Mouse (Mus musculus): Measurements from ENCODE around the gene Klhl24. TPM values are rescaled to one million over a fixed set of nuclear protein-coding genes. Genes with fewer than 3 reads are reported as not detected.
A peak's percentile ranks its signal among the peaks of the same experiment; 100 is the strongest.
"Not testable (repeated sequence)": the region's sequence is repeated elsewhere in the genome, so short reads cannot be mapped to it uniquely, and the experiment has no call there.

Klhl24 gene
- total RNA-seq (2021), result 10 to 100 TPM; 81.5 to 82.6 TPM

DNA sequence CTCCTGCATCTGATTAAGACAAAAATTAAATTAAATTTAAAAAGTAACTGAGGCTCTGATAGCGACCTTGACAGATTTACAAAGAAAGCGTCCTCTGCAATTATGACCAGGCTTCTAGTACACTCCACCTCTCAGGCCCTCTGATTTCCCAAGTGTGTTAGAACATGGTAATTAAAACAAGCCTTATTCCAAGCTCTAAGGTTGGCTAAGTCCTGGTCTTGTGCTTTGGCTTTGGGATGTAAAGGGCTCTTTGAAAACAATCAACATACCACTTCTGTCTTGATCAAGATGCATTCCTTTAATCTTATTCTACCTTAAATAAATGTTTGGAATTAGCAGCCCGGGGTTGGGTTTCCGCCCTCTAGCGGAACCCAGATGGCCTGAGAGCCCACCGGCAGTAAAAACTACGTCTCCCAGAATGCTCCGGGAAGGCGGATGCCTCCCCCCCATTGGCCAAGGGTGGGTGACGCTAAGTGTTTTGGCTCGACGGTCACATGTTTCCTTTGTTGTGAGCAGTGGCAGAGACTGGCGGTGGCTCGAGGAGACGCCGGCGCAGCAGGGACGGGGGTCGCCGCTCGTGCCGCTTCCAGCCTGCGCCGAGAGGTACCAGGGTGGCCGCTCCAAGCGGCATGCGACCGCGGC lies at the start of gene Klhl24:
Gene Klhl24, plus strand, starts transcription at position 474 of the 642 bp plus-strand sequence.
- DNase-seq (ENCODE audit: extremely low spot score in 1 of 2, low spot score in 1 of 2), result peak; percentile 75

DNA sequence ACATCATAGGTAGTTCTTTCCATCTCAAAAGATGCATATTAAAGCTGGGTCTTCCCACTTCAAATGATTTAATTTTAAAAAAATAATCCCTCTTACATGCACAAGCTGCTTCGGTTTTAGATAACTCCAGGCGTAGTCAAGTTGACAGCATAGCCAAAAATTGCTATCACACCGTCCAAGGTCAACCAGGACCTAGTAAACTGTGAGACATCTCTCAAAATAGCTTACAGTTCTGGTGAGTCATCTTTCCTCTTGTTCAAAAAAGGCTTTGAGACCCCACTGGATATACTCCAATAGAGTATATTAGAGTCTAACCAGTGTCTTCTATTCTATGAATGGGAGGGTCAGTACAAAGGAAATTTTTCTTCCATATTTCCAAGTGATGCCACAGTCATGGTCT lies 44.7 kb upstream of the Klhl24 start:
- no peak for DNase-seq (ENCODE audit: extremely low spot score in 1 of 2, low spot score in 1 of 2)

DNA sequence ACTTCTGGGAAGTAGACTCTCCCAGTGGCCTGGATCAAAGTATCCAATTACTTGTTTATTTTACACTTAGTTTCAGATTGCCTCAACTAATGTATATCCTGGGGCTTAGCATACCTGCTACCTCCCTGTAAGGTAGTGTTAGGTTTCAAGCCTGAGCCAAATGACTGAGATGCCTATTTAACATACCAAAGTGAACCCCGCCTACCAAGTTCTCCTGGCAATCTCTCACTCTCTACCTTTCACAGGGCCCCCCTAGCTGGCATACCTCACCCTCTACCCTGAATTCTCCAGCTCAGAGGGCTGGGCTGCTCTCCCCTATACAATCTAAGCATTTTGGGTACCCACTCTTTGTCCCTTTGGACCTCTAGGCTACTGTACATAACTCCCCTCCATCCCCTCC lies 24.6 kb upstream of the Klhl24 start:
- DNase-seq (ENCODE audit: extremely low spot score in 1 of 2, low spot score in 1 of 2), result no peak

DNA sequence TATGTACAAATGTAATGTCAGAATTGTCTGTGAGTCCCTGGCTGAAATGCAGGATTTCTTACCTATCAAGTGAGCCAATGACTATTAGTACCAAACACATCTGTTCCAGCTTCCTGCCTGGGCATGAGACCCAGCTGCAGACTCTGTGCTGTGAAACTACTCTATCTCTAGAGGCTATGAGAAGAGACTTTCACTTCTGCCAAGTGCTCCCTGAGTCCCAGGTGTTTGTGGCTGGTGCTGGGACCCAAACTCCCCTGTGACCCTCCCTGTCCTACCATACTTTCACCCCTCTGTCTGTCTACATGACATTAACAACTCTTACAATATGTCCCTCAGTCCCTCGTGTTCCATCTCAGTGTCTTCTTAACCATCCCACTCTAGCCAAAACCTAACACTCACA lies 20.7 kb upstream of the Klhl24 start:
- no peak for DNase-seq (ENCODE audit: extremely low spot score in 1 of 2, low spot score in 1 of 2)

DNA sequence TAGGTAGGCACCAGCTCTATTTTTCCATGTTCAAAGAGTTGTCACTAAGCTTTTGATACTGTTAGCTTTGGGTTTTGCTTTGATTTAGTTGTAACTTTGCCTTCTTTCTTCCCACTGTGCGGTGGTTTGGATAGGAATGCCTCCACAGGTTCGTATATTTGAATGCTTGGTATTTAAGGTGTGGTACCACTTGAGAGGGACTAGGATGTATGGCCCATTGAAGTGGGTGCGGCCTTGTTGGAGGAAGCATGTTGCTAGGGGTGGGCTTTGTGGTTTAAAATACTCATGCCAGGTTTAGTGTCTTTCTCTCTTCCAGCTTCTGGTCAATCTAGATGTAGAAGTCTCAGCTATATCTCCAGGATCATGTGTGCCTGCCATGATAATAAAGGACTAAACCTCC lies 17.1 kb upstream of the Klhl24 start:
- DNase-seq (ENCODE audit: extremely low spot score in 1 of 2, low spot score in 1 of 2), result no peak

DNA sequence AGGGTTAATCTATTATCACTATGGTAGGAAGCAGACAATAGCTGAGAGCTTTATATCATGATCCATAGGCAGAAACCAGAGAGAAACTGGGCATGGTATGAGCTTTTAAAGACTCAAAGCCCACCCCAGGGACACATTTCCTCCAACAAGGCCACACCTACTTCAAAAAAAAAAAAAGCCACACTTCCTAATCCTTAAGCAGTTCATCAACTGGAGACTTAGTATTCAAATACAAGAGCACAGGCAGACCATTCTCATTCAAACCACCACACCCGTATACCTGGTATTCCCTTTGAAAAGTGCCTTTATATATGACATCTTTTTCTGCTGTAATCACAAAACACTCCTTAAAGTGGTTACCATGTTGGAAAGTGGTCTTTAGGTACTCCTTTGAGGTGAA lies 12.7 kb upstream of the Klhl24 start:
- DNase-seq (ENCODE audit: extremely low spot score in 1 of 2, low spot score in 1 of 2), result no peak

DNA sequence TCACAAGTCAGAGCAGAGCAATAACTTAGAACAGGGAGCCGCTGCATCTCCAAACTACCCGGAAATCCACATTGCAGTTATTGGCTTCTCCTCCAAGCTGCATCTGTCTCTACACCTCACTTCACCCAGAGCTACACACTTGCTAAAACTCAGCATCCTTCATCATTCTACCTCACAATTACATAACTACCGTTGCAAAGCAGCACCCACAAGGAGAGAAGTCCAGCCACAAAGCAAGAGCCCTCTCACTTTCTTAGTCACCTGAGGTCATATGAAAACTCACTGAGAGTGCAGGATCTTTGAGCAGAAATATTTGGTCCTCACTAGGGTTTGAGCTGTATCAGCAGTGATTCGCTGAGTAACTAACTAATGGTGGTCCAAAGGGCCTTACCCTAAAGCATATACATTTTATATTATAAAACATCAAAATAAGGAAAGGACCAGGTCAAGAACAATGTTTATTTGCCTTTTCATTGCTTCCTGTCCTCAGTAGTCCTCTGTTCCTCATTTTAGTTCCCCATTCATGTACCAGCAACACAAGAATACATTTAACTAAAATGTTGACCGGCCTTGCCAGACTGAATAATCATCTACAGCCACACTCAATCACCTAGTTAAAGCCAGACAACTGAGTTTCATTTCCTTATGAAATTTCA lies 12.0 kb upstream of the Klhl24 start:
- no peak for DNase-seq (ENCODE audit: extremely low spot score in 1 of 2, low spot score in 1 of 2)

DNA sequence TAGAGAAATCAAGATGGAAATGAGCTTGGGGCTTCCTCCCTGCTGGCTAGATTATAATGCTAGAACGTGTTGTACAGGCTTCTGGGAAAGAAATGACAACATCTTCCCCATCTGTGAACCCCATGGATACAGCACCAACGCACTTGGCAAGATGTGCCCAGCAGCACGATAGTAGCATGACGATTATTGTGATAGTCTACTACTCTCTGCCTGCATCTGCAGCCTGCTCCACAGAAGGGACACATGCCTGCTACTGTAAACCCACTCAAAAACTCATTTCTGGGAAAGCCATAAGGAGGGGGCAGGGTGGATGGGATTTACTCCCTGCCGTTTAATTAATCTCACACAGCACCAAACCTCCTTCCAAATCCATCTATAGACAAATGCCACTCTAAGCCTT lies 10.4 kb upstream of the Klhl24 start:
- peak in 1 of 2 experiments; percentile 16 for DNase-seq (ENCODE audit: extremely low spot score in 1 of 2, low spot score in 1 of 2)

DNA sequence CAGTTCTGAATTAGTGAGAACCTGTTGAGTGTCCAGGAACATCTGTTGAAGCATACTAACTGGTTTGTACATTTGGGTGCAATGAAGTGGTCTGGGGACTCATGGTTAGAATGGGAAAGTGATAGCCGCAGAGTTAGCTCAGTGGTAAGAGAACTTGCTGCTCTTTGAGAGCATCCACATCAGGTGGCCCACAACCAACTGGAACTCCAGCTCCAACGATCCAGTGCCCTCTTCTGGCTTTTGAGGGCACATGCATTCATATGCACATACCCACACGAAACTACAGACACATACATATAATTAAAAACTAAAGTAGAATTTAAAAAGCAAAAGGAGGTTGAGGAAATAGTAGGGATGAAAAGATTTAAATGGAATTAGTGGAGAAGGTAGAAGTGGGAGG lies 7.7 kb upstream of the Klhl24 start:
- DNase-seq (ENCODE audit: extremely low spot score in 1 of 2, low spot score in 1 of 2), result no peak

DNA sequence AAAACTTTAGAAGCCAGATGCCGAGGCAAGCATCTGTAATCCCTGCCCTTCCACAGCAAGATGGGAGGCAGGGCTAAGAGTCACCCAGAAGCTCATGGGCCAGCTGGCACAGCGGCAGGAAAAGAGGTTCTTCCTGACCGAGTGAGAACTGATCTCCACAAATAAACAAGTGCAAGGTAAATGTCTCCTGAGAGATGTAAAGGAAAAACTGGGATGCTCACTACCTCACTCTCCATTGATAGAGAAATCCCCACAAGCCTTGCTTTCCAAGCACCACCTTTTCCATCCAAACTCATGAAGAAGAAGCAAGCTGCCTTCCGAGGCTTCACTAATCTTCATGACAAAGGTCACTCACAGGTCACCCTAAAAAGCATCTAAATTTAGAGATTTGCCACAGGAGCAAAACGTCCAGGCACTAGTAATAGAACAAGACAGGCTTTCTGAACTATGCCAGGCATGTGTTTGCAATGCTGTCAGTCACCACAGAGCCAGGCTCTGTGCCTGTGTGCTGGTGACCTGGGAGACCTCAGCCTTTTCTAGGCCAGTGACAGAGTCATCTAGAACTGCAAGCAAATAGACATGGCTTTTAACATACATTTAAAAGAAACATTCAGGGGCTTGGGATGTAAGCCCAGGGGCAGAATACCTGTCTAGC lies 6.3 kb upstream of the Klhl24 start:
- no peak for DNase-seq (ENCODE audit: extremely low spot score in 1 of 2, low spot score in 1 of 2)

DNA sequence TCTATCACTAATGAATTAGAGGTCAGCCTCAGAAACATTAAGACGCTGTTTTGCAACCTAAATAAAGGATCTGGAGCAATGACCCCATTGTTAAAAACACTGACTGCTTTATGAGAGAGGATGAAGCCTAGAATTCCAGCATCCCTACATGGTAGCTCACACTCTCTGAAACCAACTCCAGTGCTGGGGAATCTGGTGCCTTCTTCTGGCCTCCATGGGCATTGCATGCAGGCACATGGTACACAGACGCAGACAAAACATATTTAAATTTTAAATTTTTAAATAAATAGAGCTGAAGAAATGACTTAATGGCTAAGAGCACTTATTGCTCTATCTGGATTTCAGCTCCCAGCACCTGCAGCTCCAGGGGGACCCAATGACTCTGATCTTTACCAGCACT lies 1.4 kb upstream of the Klhl24 start:
- no peak for DNase-seq (ENCODE audit: extremely low spot score in 1 of 2, low spot score in 1 of 2)

DNA sequence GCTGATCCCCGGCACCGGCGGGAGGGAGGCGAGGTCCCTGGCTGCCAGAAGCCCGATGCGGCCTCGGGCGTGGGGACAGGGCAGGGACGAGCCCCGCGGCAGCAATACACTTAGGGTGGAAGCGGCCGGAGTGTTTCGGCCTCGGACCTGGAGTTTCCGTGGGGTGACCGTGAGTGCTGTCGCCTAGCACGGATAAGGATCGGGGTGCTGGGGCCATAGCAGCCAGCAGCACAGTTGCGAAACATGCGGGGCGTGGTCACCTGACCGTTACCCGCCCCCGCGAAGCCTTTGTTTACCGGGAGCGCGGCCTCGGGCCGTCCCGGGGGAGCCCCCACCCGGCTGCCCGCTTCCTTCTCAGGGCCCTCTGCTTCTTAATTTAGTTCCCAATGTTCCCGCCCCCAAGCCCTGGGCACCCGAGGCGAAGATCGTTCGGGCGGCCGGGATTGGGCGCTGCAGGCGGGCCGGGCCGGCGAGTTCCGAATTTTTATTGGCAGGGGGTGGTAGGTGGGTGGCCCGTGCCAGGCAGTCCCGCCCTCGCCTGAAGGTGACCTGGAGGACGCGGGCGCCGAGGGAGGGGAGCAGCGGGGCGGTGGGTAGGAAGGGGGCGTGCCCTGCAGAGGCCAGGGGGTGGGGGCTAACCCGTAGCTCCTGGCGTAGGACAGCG lies 501 bp downstream of the Klhl24 start:
- peak; percentile 72 to 84 for DNase-seq (ENCODE audit: extremely low spot score in 1 of 2, low spot score in 1 of 2)

DNA sequence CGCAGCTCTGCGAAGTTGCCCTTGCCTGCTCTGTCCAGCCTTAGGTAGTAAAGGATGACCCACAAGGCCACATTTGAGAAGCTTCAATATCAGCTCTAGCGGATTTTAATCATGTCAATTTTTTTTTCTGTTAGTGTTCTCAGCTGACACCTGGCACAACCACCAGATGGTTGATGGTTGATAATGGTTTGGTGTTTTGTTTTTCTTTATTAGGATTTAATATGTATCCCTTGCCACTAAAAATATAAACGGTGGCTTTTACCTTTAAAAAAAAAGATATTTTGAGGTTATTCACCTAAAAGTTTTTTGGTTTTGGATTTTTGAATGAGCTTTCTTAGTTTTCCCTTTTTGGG lies 1.0 kb downstream of the Klhl24 start:
- no peak for DNase-seq (ENCODE audit: extremely low spot score in 1 of 2, low spot score in 1 of 2)

DNA sequence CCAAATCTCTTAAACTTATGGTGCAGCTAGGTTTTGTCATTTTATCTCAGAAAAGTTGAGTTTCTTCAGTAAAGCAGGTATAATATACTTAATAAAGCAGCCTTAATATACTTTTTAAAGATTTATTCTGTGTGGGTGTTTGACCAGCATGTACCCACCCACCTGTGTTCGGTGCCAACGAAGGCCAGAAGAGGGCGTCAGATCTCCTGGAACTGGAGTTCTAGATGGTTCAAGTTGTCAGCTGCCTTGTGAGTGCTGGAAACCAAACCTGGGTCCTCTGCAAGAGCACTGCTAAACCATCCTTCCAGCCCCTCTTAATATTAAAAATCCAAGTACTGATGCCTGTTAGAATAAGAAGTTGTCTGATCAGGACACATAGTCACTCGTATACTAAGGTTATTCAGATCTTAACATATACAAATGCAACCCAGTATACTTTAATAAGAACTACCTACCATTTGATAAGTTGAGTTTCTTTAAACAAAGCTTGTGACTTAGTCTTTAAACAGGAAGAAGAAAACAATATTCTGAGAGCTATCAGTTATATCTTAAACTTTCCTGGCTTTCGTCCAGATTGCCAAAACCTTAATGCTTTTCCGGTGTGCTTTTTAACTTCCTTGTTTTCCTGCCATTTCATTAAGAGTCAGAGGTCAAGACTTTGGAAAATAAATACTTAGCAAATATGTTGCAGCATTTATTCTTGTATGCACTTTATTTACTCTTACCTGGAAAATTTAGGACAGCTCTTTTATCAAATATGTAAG lies 1.7 kb downstream of the Klhl24 start:
- DNase-seq (ENCODE audit: extremely low spot score in 1 of 2, low spot score in 1 of 2), result no peak

DNA sequence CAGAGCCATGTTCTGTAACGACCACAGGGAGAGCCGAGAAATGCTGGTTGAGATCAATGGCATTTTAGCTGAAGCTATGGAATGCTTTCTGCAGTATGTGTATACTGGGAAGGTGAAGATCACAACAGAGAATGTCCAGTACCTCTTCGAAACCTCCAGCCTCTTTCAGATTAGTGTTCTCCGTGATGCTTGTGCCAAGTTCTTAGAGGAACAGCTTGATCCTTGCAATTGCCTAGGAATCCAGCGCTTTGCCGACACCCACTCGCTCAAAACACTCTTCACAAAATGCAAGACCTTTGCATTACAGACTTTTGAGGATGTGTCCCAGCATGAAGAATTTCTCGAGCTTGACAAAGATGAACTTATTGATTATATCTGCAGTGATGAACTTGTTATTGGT lies 9.7 kb downstream of the Klhl24 start:
- DNase-seq (ENCODE audit: extremely low spot score in 1 of 2, low spot score in 1 of 2), result no peak

DNA sequence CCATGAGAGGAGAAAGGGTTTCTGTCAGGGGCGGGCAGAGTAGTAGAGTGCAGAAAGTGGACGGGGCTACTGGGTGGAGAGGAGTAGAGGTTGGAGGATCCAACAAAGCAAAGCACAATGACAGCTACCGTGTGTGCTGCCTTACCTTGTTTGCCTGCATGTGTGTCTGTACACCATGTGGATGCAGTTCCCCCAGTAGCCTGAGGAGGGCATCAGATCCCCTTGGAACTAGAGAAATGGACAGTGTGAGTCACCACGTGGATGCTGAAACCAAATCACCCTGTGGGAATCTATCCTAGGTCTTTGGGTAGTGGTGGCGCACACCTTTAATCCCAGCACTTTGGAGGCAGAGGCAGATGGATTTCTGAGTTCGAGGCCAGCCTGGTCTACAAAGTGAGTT lies 11.6 kb downstream of the Klhl24 start:
- DNase-seq (ENCODE audit: extremely low spot score in 1 of 2, low spot score in 1 of 2), result no peak

DNA sequence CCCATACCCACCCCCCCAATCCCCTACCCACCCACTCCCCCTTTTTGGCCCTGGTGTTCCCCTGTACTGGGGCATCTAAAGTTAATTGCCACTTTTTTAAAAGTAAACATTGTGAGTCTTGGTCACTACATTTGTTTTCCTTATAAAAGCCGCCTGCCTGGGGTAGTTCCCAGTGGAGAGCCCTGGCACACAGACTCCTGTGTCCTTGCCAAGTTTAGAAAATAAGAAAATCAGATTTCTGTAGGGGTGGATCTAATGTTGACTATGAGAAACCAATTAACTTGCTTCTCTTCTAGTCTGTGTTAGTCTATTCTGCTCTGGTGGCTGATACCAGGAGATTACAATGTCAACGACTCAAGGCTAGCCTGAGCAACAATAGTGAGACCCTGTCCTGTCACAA lies 15.3 kb downstream of the Klhl24 start:
- DNase-seq (ENCODE audit: extremely low spot score in 1 of 2, low spot score in 1 of 2), result no peak

DNA sequence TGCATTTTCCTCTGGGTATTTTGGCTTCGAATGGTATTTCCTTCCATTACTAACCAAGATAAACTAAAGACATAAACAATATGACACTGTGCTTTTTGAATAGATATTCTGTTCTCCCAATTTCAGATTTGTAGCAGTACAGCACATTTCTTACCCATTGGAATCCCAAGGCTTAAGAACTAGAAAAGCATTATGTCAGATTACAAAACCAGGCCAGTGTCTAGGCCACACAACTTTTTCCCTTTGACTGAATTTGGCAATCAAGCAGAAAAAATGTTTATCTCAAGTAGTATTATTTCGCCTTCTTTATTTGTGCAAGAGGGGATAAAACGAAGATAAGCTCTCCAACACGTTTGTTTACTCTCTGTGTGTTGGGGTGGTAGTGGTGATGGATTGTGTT lies 18.7 kb downstream of the Klhl24 start:
- DNase-seq (ENCODE audit: extremely low spot score in 1 of 2, low spot score in 1 of 2), result no peak

DNA sequence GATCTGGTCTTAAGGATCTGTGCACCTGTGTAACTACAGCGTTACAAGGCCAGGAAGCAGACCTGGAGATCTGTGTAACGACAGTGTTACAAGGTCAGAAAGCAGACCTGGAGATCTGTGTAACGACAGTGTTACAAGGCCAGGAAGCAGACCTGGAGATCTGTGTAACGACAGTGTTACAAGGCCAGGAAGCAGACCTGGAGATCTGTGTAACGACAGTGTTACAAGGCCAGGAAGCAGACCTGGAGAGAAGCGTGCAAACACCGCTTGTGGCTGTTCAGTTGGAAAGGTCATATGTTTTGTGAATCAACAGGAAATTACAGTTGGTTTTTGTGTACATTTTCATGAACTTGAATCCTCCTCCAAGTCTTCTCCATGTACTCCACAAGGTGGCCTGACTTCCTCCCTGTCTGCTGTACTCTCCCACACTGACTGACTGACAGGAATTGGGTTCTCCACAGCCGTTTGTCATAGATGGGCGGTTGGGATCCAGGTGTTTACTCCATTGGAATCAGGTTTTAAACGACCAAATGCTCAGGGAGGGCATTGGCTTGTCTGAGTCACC lies 29.1 kb downstream of the Klhl24 start:
- DNase-seq (ENCODE audit: extremely low spot score in 1 of 2, low spot score in 1 of 2), result not testable (repeated sequence)

DNA sequence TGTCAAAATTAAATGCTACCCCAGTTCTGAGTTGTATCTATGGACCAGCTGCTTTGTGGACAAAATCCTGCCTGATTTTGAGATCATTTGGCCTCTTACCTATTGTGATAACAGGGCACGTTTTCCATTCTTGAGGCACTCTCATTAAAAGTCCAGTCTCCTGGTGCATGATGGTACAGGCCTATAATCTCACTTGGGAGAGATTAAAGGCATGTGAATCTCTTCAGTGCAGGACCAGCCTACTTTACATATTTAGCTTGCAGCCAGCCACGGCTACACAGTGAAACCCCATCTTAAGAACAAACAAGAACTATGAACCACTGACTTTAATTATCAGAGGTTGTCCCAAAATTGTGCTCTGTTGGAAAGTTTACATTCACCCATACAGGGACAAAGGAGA lies 33.1 kb downstream of the Klhl24 start:
- DNase-seq (ENCODE audit: extremely low spot score in 1 of 2, low spot score in 1 of 2), result no peak
